Mouse (Mus musculus) CH12.LX (cell line): ENCODE data around the gene Timm22.

Source experiments
- CTCF ChIP-seq, 2 experiments: IDR thresholded peaks in 1 of 2; conservative IDR thresholded peaks in 1 of 2; 2 replicates each; pipeline ENCODE4 v1.5.1; 2011 to 2012; ENCODE audit warnings: low read depth in 2 of 2, low read length in 2 of 2, improper control_type of control experiment in 1 of 2, inconsistent platforms in 1 of 2, mild to moderate bottlenecking in 1 of 2, moderate library complexity in 1 of 2
- ETS1 ChIP-seq: conservative IDR thresholded peaks from 2 replicates; pipeline ENCODE4 v1.6.1; 2012; ENCODE audit warnings: low read depth, mild to moderate bottlenecking, inconsistent platforms, low read length, improper control_type of control experiment, moderate library complexity
- MAFK ChIP-seq: IDR thresholded peaks from 2 replicates; pipeline ENCODE4 v1.6.1; 2011; ENCODE audit warnings: low read length, improper control_type of control experiment; ENCODE audit not compliant: insufficient replicate concordance
- MAX ChIP-seq: IDR thresholded peaks from 2 replicates; pipeline ENCODE4 v1.6.1; 2011; ENCODE audit warnings: low read length, improper control_type of control experiment
- NRF1 ChIP-seq: IDR thresholded peaks from 2 replicates; pipeline ENCODE4 v1.6.1; 2014; ENCODE audit warnings: low read depth, mild to moderate bottlenecking, inconsistent platforms, low read length, improper control_type of control experiment, moderate library complexity
- RCOR1 ChIP-seq: conservative IDR thresholded peaks from 2 replicates; pipeline ENCODE4 v1.6.1; 2012; ENCODE audit warnings: low read depth, mild to moderate bottlenecking, inconsistent platforms, low read length, improper control_type of control experiment
- SMC3 ChIP-seq: IDR thresholded peaks from 2 replicates; pipeline ENCODE4 v1.6.1; 2011; ENCODE audit warnings: low read depth, low read length, improper control_type of control experiment
- USF1 ChIP-seq: IDR thresholded peaks from 2 replicates; pipeline ENCODE4 v1.6.1; 2014; ENCODE audit warnings: low read depth, mild to moderate bottlenecking, inconsistent platforms, low read length, improper control_type of control experiment
- ZC3H11A ChIP-seq: IDR thresholded peaks from 2 replicates; pipeline ENCODE4 v1.6.1; 2012; ENCODE audit warnings: low read depth, mild to moderate bottlenecking, inconsistent platforms, low read length, improper control_type of control experiment

GRCm38 (mm10) chr11:76427781-76428180 is 21.0 kb downstream of the Timm22 start:
- TF ChIP-seq MAX (no peak), MAFK (no peak), ZC3H11A (no peak), ETS1 (no peak), RCOR1 (no peak), SMC3 (no peak), CTCF (conservative IDR thresholded peaks at IDR 0.05 in 1 of 2, IDR thresholded peaks at IDR 0.05 in 1 of 2; ENCODE audit: low read depth in 2 of 2, low read length in 2 of 2) (no peak), USF1 (no peak), NRF1 (no peak)
